Mouse (Mus musculus) kidney, postnatal 25 days (tissue): Measurements from ENCODE around the gene Strada.
"Not testable (repeated sequence)": the region's sequence is repeated elsewhere in the genome, so short reads cannot be mapped to it uniquely, and the experiment has no call there.

Experiments used
- DNase-seq, 2 experiments: peaks; one replicate each; pipeline ENCODE4 v3.0.0; 2021; ENCODE audit warnings: mixed read lengths in 2 of 2

Gene Strada

DNA sequence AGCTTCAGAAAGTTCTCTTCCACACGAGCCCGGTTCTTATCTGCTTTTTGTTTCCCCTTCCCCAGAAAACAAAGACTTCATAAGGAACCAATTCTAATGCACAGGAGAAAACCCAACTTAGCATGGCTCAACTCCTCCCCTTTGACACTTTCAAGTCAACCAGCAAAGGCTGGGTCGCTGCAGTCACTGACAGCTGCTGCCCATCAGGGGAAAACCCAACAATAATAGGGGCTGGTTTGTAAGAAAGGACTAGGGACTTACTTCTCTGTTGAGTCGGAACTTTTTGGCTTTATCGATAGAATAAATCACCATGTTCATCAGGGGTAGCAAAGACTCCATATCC lies at the start of gene Strada:
TSS of gene Strada (minus strand) at position 46 of the 343 bp plus-strand sequence.
- no peak for DNase-seq

DNA sequence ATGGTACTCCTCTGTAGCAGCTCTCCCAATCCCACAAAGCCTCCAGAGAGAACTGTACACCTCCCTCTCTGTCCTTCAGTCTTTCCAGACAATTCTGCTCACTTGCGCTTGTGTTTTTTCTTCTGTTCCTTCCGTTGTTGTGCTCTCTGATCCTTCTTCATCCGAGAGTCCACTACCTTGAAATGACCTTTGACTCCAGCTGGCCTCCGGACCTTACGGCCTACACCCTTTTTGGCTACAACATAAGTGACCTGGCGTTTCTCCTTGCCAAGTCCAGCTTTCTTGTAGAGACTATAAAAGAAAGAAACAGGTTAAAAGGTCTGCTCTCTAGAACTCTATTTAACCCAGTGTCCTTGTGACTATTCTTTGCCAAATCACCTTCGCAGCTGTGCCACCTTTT lies 47.4 kb upstream of the Strada start:
- DNase-seq, result peak; percentile 39 to 63

DNA sequence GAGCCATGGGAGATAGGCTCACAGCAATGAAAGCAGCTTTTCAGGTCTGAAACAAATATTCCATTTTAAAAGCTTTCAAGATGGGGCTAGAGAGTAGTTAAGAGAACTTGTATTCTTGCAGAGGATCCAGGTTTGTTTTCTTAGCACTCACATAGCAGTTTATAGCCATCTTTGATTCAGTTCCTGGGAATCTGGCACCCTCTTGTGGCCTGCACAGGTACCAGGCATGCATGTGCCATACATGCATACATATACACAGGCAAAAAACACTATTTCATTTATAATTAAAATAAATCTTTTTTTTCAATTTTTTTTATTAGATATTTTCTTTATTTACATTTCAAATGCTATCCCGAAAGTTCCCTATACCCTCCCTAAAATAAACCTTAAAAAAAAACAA lies 44.9 kb upstream of the Strada start:
- DNase-seq, result no peak

DNA sequence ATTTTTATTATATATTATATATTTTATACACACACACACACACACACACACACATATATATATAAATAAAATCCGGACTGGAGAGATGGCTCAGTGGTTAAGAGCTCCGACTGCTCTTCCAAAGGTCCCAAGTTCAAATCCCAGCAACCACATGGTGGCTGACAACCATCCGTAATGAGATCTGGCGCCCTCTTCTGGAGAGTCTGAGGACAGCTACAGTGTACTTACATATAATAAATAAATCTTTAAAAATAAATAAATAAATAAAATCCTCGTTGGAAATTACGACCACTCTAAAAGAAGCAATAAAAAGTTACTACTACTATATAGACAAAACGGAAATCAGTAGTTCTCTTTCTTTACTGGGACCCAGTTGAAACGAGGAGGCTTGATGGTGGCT lies 32.0 kb upstream of the Strada start:
- not testable (repeated sequence) for DNase-seq

DNA sequence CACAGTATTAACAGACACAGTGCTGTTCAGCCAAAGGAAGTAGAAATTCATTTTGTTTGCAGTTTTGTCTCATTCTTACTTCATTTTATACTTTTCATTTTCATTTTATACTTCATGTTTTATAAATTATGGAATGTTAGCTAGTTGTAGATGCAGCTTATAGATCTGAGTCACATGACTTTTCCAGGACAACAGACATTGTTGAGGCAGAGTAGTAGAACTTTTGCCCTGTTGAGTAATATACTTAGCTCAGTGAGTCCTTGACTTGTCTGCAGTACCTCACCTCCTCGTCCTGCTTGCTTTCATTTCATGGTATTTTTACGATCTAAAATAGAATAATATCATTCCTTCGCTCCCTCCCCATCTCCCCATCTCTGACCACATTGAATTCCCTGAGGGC lies 18.6 kb upstream of the Strada start:
- no peak for DNase-seq

DNA sequence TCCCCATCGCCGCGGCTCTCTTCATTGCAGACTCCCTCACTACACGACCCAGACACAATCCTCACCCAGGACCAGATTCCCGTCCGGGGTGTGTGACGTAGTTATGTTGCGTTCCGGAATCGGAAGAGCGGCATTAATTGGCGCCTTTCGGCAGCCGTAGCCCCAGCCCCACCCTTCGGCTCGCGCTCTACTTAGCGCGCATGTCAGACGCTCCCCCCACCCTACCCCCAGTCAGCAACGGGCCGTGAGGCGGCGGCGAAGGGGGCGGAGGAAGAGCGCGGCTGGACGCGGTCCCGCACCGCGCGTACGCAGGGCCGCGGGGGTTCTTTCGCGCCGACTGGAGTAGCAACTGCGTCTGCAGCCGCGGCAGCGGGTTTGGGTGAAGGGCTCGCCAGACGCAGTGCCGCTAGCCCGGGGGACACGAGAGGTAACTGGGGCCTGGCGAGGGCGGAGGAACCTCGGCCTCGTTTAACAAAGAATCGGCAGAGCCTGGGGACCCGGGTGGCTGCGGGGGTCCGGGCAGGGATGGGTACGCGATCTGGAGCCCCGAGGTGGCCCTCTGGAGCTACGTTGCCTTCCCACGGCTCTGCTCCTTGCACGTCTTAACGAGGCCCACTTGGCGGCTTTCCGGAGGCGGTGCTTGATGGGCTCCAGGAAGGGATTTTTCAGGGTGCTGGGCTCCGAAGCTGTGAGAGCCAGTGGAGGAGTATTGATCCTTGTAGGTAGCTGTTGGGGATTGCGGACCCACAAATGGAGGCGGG lies 14.9 kb upstream of the Strada start, which contains the start of gene Ddx42:
TSS of gene Ddx42 (plus strand) at position 197 of the 761 bp plus-strand sequence.
- DNase-seq, result peak; percentile 92 to 97

DNA sequence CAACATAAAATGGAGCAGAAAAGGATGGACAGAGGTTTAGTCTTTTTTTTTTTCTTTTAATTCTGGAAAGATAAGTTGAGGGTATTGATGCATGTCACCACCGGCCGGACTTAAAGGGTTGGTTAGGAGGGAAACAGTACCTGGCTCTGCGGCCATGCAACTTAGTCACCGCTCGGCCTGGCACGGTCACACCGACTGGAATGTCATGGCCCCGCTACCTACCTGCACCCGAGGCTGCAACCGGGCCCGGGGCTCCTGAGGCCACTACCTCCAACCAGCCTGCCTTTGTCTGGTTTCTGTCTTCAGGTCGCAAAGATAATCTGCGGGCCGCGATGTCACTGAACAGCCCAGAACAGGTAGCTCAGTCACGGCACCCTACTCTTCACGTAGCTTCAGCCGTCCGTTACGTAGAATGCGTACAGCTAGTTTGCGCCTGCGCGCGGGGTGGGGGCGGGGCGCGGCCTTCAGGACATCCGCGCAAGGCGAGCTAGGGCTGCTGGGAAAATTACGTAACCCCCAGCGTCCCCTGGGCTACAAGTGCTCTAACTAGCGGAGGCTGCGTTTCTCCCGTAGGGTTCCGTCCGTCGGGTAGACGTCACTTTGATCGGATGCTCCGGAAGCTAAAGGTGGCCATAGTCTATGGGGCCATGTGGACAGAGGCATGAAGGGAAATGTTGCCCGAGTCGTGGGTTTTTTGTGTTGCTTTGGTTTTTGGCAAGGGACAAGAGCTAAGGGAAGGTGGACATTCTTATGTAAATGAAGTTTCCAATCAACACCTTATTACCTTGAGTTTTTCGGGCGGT lies 14.2 kb upstream of the Strada start, which contains the start of gene Ccdc47:
TSS of gene Ccdc47 (minus strand) at position 418 of the 803 bp plus-strand sequence.
- DNase-seq, result peak; percentile 96 to 99

DNA sequence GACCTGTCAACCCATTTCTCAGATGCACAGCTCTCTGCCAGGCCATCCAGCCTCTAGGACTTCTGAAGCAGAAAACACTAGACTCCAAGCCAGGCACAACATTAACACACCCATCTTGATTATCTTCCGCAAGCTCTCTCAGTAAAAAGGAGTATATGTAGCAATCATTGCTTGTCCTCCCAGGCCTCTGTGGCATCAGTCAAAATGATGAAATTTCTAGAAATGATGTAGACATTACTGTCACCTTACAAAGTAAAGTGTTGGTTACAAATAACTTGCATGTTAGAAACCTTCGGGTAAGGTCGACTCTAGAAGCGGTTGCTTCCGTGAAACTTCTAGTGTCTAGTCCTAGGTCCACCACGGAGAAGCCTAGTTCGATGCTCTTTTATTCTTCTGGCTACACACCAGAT lies 13.5 kb upstream of the Strada start:
- DNase-seq, result no peak

DNA sequence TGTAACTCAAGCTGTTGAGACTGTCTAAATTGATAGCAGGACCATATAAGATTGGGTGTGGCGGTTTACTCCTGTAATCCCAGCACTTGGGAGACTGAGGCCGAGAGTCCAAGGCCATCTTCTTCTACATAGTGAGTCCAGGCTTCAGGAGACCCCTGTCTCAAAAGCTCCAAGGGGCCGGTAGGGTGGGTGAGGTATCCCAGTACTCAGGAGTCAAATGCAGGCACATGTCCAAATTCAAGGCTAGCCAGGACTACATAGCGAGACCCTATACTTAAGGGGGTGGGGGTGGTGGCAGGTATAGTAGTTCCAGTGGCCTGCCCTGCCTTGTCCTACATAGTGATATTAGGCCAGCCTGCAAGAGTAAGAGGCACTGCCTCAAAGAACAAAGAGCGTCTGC lies 12.9 kb upstream of the Strada start:
- no peak for DNase-seq

DNA sequence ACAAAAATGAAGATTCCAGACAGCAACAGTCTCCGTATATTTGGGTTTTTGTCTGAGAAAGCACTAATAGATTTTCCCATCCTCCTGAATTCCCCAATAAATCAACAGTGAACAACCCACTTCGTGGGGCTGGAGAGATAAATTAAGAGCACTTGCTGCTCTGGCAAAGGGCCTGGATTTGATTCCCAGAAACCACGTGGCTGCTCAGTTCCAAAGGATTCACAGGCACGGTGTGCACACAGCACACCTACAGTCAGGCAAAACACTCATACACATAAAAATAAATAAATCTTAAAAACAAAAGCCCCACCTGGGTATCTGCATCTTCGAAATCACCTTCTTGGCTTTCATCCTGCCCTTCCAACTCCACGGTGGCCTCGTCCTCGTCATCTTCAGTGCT lies 10.8 kb upstream of the Strada start:
- no peak for DNase-seq

DNA sequence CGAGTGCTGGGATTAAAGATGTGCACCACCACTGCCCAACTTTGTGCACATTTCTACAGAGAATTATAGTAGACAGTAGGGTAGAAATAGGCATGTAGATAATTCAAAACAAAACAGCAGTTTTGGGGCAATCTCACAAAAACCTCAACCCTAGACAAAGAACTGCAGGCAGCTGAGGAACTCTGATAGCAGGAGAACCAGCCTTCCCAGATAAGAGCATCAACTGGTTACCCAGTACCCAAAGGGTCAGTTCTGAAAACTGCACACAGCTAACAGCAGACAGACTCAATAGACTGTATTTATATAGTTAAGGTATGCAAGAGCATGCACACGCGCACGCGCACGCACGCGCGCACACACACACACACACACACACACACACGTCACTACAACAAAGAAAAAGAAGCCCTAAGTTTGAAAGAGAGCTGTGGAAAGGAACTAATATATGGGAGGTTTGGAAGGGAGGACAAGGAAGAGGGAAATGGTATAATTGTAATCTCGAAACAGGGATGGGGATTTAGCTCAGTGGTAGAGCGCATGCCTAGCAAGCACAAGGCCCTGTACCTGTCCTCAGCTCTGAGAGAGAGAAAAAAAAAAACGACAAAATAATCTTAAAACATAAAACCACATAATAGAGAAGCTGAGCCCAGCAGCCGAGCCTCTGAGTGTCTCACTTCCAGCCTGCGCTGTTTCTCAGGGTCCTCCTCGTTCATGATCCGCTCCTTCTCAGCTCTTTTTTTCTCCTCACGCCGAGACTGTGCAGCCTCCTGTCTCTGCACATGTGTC lies 438 bp downstream of the Strada start:
- DNase-seq, result no peak

DNA sequence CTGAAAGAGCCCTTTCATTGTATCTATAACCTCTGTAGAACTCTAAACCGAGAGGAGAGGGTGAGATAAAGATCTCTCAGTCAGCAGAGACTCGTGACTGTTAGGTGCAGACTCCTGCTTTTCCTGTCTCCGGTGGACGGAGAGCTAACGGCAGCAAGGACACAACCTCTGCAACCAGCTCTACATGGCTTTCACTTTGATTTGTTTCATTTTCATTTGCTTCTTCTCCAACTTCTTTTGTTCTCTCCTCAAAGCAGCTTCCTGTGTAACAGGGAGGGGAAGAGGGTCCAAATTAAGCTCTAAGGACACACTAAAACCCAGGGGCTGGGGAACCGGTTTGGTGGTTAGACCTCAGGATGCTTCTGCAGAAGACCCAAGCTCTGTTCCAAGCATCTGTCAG lies 1.2 kb downstream of the Strada start:
- DNase-seq, result no peak

DNA sequence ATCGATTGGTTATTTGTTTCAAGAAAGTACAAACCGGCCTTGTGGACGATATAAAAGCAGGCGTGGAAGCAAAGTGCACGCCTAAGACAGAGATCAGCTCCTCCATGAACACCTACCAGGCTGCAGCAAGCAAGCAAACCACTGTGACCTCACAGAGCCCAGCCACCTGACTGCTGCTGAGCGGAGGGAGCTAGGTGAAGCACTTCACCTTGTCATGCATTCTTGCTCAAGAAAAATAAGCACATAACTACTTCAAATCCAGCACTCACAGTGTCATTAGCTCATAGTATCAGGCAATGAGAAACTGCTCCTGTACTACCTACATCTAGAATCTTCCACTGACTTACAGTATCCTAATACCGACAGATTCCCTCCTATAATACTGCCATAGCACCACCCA lies 2.0 kb downstream of the Strada start:
- DNase-seq, result not testable (repeated sequence)

DNA sequence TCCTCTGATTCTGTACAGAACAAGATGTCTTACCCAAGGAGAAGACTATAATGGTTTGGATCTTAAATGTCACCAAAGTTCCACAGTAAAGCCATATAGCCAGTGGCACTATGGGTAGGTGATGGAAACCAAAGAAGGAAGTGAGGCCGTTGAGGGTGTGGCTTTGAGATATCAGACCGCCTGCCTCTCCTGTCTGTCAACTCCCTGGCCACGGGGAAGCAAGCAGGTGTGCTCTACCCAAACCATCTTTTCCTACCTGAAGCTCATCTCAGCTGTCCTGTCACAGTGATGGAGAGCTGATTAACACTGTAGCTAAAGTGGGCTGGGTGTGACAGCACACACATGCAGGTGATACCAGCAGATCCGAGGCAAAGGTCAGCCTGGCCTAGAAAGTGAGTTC lies 3.7 kb downstream of the Strada start:
- no peak for DNase-seq

DNA sequence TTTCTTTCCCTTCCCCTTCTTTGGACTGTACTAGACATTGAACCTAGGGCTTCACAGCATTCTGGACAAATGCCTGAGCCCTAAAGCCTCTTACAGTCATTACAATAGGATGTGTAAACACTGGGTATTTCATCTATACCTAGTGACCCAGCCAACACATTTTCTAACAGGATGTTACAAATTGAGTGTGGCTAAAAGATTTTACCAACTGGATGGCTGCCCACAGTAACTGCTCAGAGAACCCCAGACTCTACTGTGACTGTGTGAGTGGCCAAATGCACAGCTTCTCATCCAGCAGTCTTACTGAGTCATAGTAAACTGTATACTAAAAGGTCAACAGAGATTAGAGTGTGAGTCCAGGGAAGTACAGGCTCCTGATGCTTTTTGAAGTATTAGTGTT lies 6.6 kb downstream of the Strada start:
- DNase-seq, result no peak

DNA sequence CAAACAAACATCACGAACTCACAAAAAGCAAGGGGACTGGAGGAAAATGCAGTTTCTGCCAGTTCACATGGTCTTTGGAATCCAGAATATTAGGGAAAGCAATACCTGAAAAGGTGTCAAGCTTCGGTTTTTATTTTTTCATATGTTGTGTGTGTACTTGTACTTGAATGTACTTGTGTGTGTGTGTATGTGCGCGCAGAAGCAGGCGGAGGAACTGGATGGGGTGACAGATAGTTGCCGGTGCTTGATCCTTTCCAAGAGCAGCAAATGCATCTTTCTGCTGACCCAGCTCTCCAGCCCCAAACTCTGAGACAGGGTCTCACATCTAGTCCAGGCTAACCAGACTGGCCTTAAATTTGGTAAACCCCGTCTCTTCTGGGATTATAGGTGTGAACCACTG lies 7.1 kb downstream of the Strada start:
- DNase-seq, result no peak

DNA sequence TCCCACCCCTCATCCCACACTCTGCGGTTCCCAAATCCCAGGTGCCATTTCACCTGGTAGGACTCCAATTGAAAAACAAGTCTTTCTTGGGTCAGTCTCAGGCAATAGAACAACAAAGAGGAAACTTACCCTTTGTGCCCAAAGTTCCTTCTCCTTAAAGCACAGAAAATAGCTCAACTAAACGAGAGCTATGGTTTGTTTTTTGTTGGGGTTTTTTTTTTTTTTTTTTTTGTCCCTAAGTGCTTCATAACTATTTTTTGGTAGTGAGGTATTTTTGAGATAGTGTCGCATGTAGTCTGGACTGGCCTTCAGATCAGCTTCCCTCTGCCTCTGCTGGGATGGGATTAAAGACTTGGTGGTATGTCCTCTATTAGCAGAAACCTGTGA lies 7.8 kb downstream of the Strada start:
- no peak for DNase-seq

DNA sequence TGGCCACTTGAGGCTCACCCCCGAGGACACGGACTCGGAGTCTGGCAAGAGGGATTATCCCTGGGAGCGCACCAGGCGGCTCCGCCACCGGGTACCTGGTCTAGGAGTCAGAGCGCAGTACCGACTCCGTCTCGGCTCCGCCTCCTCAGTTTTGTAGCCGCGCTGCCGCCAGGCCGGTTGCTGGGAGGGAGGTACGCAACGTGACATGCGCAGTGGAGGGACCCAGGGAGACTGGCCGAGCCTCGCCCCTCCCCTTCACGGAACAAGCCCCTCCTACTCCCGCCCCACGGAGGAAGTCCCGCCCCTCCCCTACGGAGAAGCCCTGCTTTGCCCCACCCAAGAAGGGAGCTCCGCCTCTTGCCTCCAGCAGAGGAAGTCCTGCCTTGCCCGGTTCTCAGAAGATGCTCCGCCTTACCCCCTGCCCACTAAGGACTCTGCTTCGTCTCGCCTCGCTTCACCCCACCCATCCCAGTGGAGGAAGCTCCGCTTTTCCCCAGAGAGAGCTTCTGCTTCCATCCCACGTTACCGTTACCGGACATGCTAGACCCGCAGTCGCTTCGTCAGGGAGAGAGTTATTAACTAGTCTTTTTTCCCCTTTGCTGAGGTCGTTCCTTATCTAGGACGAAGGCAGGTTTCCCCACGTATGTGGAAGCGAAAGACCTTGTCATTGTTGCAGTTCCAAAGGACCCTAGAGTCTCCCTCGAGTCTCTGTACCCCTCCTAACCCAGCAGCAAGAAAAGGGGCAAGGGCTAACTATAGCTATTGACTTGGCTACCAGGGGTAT lies 8.4 kb downstream of the Strada start:
- peak; percentile 98 to 99 for DNase-seq

DNA sequence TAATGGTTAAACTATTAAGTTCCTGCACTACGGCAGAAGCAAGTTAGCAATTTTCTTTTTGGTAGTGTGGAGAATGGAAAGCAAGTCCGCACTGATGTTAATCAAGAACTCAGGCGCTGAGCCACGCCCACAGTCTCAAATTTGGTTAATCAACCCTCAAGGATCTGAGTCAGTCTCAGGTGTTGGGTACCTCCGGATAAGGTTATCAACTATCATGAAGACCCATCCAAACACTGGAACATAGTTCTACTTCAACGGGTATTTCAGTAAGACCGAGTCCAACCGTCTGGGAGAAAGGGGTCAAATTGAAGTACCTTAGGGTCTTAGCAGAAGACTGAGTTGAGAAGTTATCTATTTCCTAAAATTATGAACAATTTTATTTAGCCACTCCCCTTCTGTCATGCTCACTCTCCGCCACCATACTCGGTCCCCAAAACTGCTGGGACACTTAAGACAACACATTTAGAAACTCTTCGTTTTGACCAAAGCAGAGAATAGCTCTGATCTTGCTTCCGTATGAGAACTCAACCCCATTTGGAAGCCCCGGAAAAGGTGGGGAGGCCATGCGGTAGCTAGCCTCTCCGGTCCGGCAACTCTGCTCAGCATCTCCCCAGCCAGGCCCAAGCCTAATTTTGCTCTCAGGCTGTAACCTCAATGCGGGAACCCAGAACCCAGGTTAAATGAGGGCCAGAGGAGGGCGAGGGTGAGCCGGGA lies 9.2 kb downstream of the Strada start:
- peak; percentile 55 to 65 for DNase-seq

DNA sequence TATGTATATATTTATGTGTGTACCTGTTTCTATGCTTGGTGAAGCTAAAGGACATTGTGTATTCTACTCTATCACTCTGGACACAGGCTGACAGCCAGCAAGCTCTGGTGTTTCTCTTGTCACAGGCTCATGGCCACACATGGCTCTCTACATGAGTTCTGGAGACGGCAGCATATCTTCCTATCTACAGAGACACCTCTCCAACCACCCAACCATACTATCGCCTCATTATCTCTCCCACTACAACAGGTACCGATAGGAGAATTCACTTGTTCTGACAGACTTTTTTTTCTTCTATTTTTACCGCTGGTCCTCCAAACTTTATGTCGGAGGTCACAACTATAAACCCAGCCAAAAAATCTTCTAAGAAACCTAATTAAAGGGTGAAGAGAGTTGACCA lies 9.7 kb downstream of the Strada start:
- no peak for DNase-seq

DNA sequence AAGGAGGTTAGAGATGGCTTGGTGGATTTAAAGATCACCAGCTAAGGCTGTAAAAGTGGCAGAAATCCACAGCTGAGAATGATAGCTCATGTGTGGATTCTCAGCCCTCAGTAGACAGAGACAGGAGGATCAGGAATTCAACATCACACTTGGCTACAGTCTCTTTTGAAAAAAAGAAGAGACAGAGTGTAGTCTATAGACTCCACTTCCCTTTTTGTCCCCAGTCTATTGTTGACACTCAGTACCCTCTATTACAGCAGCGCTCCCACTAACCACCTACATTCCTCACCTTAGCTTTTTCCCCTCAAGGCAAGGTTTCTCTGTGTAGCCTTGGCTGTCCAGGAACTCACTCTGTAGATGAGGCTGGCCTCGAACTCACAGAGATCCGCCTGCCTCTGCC lies 10.3 kb downstream of the Strada start:
- DNase-seq, result no peak

DNA sequence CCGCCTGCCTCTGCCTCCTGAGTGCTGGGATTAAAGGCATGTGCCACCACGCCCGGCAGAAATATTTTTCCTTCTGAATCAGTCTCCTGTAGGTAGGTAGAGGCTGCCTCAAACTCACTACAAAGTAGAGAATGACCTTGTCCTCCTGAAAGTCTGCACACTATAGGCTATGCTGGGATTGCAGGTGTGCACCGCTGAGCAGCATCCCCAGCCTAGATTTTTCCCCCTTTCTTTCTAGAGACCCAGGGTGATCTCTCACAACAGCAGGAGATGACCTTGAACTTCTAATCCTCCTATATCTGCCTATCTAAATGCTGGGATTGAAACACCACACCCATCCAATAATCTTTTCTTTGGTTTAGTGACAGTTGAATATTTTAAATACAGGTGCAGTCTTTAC lies 14.6 kb downstream of the Strada start:
- no peak for DNase-seq
